Mouse (Mus musculus) hindbrain, embryonic 12.5 days (tissue): ENCODE results near the gene Cbx8. TPM values are rescaled to one million over a fixed set of nuclear protein-coding genes. Genes with fewer than 3 reads are reported as not detected.

Experiments
- ATAC-seq: fragments of 200-750 bp; cut with Nextera tagmentation; 2 replicates; pipeline ENCODE4 v1.8.0; 2017; ENCODE audit warnings: moderate TSS enrichment; ENCODE audit not compliant: low FRiP score
- H3K27ac ChIP-seq: fragments of 300-500 bp; sonication (generic); 2 replicates; pipeline ENCODE4 v1.5.1; 2016; ENCODE audit warnings: mild to moderate bottlenecking
- H3K27me3 ChIP-seq: fragments of 300-500 bp; sonication (generic); 2 replicates; pipeline ENCODE4 v1.6.1; 2016; ENCODE audit warnings: mild to moderate bottlenecking
- H3K36me3 ChIP-seq: fragments of 300-500 bp; sonication (generic); 2 replicates; pipeline ENCODE4 v1.6.1; 2016; ENCODE audit warnings: mild to moderate bottlenecking
- H3K4me1 ChIP-seq: fragments of 300-500 bp; sonication (generic); 2 replicates; pipeline ENCODE4 v1.6.1; 2016
- H3K4me2 ChIP-seq: fragments of 300-500 bp; sonication (generic); replicated peaks from 2 replicates; pipeline ENCODE4 v1.6.1; 2016; ENCODE audit warnings: mild to moderate bottlenecking
- H3K4me3 ChIP-seq: fragments of 300-500 bp; sonication (generic); 2 replicates; pipeline ENCODE4 v1.5.1; 2016; ENCODE audit warnings: mild to moderate bottlenecking
- H3K9ac ChIP-seq: fragments of 300-500 bp; sonication (generic); 2 replicates; pipeline ENCODE4 v1.6.1; 2016; ENCODE audit warnings: mild to moderate bottlenecking, moderate library complexity
- H3K9me3 ChIP-seq: fragments of 300-500 bp; sonication (generic); replicated peaks from 2 replicates; pipeline ENCODE4 v1.6.1; 2016; ENCODE audit warnings: mild to moderate bottlenecking
- WGBS: fragments of 180-500 bp; shearing (Covaris S2); methylation state at CpG from one replicate; pipeline ENCODE4 v1.1.7; 2016; 5-methylcytosine and 5-hydroxymethylcytosine counted together
- polyA plus RNA-seq: library from polyadenylated mRNA; unstranded; fragments of >200 nt; fragmentation: Nextera tagmentation; extraction: Ambion mirVana; gene quantifications from 2 replicates; pipeline ENCODE4 v1.2.1, GENCODE M21; 2016

Gene Cbx8
- 9.9 and 11.6 TPM in 2 replicates for polyA plus RNA-seq

DNA sequence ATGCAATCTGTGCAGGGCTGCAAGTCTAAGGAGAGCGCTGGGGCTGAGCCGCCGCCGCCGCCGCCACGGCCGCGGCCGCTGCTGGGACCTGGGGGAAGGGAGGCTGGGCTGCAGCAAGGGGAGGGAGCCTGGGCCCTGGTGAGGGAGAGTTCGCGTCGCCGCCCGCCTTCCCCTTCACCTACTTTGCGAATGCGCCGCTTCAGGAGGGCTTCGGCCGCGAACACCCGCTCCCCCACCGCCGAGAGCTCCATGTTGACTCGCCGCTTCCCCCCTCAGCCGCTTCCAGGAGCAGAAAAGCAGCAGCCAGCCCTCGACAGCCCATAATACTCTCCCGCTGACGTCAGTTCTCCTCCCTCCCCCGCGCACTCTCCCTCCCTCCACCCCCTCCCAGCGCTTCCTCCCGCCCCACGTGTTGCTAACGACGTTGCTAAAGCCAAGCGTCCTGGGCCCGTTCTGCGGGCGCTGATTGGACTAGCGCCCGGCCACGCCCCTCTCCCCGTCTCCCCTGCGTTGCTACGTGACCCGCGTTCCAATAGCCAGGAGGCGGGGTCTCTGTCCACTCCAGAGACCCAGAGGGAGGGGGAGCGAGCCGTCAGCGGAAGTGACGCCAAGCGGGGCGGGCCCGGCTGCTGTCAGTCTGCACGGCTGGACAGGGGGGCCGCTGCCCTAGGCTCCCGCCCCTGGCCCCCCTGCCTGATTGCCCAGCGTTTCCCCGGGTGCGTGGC is at the start of gene Cbx8:
Gene Cbx8 (minus strand): TSS at position 370 of the 725 bp plus-strand sequence.
- ATAC-seq: peak; percentile 92
- H3K9me3 ChIP-seq: no peaks in the 10 kb centered on the region
- peaks cover 81% of the 10 kb centered on the region for H3K27me3 ChIP-seq
- H3K27ac ChIP-seq: peak within 1 kb of the TSS; percentile 91
- peaks cover 70% of the 10 kb centered on the region for H3K4me1 ChIP-seq
- H3K9ac ChIP-seq: peak within 1 kb of the TSS; percentile 82
- H3K4me2 ChIP-seq: peak within 1 kb of the TSS; percentile 95
- H3K36me3 ChIP-seq: peaks cover 8% of the 10 kb centered on the region; the same call in 1 of the 2 replicates
- WGBS: under 1% methylated on average over 46 of the region's 63 CpGs
- peak within 1 kb of the TSS; percentile 56 for H3K4me3 ChIP-seq

DNA sequence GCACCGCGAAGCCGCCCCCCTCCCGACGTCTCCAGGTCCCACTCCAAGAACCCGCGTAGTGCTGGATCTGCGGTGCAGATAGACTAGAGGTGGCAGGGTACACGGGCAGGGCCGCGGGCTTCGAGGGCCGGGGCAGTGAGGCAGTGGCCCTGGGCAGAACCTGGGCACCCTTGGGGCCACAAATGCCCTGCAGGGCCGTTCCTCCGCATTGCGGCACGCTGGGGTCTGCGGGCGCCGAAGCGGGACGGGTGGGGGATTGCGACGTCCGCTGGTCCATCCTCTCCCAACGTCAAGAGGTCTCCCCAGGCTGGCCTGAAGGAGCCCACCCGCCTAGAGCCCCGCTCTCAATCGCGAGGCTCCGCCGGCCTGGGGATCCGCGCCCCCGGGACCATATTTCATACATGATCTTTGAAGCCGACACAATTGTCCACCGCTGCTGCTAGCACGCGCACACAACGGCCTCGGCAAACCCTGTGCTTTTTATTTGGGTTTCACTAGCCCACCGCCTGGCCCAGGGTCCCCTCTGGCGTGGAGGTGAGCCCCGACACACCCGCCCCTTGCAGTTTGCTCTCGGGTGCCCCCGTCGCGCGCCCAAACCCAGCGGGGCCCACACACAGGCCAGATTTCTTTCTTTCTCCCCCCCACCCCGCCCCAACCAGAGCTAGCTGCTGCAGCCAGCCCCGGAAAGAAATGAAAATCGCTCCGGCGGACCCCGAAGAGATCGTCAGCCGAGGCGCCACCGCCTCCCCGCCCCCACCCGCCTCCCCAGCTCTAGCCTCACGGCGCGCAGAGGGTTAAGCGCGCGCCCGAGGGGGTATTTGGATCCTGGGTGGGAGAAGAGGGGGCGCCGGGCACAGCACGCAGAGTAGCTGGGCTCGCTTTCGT is 49.5 kb upstream of the Cbx8 start:
- Histone ChIP-seq H3K9me3 (no peaks in the 10 kb centered on the region), H3K4me3 (peak overlapping the region; percentile 48), H3K36me3 (no peaks in the 10 kb centered on the region), H3K4me1 (peaks cover 32% of the 10 kb centered on the region), H3K27me3 (peaks cover 70% of the 10 kb centered on the region), H3K27ac (peak overlapping the region; percentile 40; the same call in 1 of the 2 replicates), H3K9ac (peak overlapping the region; percentile 75), H3K4me2 (peak overlapping the region; percentile 97)
- peak; percentile 0; the same call in 1 of the 2 replicates for ATAC-seq
- under 1% methylated on average over 74 of the region's 75 CpGs for WGBS

DNA sequence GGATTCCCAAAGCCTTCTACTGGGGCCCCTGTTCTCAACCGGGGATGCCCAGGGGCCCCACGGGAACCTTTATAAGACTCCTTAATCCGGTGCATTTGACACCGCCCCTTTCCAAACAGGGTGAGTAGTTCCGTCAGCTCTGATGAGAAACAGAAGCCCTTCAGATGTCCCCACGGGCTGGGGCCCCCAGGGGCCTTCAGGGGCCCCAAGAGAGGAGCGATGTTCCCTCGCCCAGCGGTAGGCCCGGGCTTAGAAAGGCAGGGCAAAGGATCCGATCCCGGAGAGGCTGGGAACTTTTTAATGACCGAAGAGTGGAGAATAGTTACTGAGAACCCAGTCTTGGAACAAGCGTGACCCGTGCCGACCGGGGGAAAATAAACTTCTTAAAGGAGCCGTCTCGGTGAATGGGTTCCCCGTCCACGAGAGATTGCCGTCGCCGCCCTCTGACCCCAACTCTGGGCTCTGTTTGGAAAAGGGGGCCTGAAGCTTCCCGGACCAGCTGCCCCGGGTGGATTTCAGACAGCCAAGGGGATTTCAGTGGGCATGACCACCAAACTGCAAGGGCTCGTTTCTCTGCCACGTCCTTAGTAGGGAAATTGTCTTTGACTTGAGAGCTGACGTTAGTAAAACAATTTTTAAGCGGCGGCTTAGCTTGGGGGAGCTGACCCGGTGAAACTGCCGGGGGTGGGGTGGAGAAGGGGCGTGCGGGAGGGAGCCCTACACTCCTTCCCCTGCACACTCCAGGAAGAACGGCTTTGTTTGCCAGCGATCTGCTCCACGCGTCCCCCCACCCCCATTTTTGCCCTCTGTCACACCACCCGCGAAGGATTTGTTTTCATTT is 48.7 kb upstream of the Cbx8 start:
- peak overlapping the region; percentile 48 for H3K4me3 ChIP-seq
- no peaks in the 10 kb centered on the region for H3K9me3 ChIP-seq
- H3K4me1 ChIP-seq: peaks cover 34% of the 10 kb centered on the region
- peak overlapping the region; percentile 75 for H3K9ac ChIP-seq
- H3K27me3 ChIP-seq: peaks cover 67% of the 10 kb centered on the region
- no peaks in the 10 kb centered on the region for H3K36me3 ChIP-seq
- H3K4me2 ChIP-seq: peak overlapping the region; percentile 97
- no peak for ATAC-seq
- under 1% methylated on average over 41 of the region's 41 CpGs for WGBS
- H3K27ac ChIP-seq: no peak overlapping the region

DNA sequence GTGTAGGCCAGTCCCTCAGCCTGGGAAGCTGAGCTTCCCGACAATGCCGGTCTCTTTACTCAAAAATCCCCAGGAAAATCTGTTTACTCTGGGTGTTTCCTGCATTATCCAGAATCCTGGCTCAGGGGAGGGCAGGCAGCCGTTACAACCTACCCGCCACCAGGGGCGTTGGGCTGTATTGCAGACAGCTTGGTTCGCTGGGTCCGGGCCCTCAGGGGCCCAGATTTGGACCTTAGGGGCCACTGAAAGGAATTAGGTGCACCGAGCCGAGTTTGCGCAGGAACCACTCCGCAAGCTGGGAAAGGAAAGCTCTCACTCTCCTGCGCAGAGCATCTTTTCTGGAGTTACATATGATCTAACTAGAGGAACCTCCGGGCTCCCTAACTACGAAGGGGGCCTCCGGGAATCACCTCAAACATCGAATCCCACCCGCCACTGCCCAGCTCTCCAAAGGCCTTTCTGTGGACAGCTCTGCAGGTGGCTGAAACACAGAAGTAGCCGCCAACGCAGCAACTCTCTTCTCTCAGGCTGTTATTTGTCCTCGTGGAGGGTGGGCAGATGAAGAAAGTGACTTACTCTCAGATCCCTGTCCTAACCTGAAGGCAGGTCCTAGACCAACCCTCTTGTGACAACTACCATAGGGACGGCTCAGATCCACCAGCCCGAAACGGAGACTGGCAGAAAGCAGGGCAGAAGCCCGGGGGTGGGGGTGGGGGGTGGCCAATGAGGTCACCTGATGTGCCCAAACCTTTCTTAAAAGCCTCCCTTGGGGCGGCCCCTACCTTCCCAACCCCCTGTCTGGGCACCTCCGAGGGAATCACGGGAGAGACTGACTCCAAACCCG is 47.8 kb upstream of the Cbx8 start:
- ATAC-seq: no peak
- no peak overlapping the region for H3K4me2 ChIP-seq
- peaks cover 42% of the 10 kb centered on the region for H3K4me1 ChIP-seq
- H3K9me3 ChIP-seq: no peaks in the 10 kb centered on the region
- under 1% methylated on average over 28 of the region's 28 CpGs for WGBS
- H3K27me3 ChIP-seq: peaks cover 69% of the 10 kb centered on the region
- no peak overlapping the region for H3K9ac ChIP-seq
- no peaks in the 10 kb centered on the region for H3K36me3 ChIP-seq
- H3K4me3 ChIP-seq: no peak overlapping the region
- no peak overlapping the region for H3K27ac ChIP-seq

DNA sequence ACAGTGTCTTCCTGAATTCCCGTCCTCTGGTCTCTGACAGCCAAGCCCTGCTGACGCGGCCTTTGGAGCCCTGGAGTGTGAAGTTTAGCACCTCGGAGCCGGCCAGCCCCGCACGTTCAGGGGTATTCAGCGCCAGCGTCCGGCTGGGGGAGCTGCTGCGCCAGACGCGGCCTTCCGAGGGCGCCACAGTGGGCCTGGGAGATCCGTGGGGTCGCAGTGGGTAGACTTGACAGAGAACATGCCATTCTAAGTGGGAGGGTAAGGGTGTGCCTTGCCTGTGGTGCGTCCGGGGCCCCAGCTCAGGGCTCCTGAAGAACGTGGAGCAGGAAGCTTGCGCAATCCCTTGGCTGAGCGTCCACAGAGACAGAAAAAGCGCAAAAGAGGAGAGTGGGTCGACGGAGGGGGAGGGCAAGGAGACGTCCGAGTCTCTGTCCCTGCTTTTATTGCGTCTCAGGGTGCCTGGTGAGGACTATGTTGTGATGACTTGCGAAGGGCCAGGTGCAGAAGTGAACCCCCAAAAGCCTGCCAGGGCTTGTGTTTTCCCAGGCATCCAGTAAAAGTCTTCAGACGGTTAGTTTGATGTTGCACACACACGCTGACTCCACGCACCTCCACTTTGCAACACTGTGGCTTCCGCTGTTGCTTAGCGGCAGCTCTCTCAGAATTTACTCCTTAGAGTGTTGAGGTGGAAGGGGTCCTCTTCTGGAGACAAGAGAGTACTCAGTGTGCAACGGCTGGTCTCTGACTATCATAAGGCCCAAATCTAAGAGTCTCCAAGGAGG is 46.7 kb upstream of the Cbx8 start:
- Histone ChIP-seq H3K27me3 (peaks cover 76% of the 10 kb centered on the region), H3K4me3 (peak overlapping the region; percentile 16; the same call in 1 of the 2 replicates), H3K9ac (peak overlapping the region; percentile 4; the same call in 1 of the 2 replicates), H3K4me1 (peaks cover 54% of the 10 kb centered on the region), H3K27ac (no peak overlapping the region), H3K36me3 (no peaks in the 10 kb centered on the region), H3K4me2 (peak overlapping the region; percentile 88; the same call in 1 of the 2 replicates), H3K9me3 (no peaks in the 10 kb centered on the region)
- ATAC-seq: no peak
- WGBS: 2% methylated on average over 35 of the region's 35 CpGs

DNA sequence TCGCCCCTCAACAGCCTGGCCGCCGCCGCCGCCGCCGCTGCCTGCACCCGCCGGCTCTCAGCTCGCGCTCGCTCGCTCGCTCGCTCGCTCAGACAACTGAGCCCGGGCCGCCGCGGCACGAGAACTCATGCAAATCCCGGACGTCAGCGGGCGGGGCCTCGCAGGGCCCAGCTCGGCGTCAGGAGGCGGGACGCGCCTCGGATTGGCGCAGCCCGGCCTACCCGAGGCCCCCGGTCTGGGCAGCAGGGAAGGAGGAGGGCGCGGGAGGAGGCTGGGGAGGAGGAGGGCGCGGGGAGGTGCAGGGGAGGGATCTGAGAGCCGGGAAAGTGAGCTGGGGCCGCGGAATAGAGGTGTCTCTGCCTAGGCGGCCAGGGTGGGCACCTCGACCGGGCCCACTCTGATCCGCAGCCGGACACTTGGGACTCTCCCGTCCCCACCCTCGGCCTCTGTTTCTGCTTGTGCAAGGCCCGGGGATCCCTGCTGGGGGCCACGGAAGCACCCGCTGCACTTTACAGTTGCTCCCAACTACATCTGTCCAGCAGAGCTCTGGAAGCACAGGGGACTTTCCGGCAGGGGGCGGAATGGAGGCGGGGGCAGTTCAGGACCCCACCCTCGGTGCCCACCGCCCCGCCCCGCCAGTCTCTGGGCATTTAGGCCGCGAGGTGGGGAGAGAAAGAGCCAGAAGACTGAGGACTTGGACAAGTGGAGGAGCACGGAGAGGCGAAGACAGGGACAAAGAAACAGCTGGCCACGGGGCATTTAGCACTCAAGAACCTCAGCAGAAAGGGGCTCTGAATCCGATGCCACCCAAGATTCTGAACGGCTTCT is 45.6 kb upstream of the Cbx8 start, which contains the start of gene Cbx4:
Gene Cbx4 (minus strand): TSS at position 78 of the 828 bp plus-strand sequence.
- peaks cover 65% of the 10 kb centered on the region for H3K4me1 ChIP-seq
- under 1% methylated on average over 67 of the region's 67 CpGs for WGBS

DNA sequence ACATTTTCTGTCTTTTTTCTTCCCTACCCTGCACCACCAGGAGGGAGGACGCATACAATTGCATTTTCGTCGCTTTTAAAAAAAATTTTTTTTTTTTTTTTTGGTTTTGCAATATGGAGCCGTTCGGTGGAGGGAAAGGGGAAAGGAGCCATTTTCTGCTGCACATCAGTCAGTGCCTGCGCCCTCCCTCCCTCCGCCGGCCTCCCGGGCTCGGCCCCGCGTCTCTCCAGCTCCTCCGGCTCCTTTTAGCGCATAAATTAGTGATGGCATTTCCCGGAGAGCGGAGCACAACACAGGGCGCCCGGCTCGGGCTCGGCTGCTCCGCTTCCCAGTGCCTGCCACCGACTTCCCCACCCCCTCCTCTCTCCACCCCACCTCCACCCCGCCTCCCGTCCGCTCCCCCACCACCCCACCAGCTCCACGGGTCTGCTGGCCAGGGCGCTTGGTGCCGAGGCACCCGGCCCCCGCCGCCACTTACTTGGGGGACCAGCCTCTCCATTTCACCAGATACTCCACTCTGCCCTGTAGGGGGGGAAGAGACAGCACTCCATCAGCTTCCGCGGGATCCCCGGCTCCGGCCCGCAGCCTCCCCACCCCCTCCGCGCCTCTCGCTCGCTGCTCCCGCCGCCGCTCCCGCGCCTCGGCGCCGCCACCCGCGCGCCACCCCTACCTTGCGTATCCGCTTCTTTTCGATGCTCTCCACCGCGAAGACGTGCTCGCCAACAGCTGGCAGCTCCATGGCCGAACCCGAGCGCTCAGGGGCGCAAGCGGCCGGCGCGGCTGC is 44.7 kb upstream of the Cbx8 start:
- peak overlapping the region; percentile 88 for H3K4me2 ChIP-seq
- under 1% methylated on average over 61 of the region's 66 CpGs for WGBS
- H3K9ac ChIP-seq: peak overlapping the region; percentile 92
- peaks cover 15% of the 10 kb centered on the region for H3K36me3 ChIP-seq
- peaks cover 78% of the 10 kb centered on the region for H3K27me3 ChIP-seq
- H3K27ac ChIP-seq: peak overlapping the region; percentile 99
- ATAC-seq: peak; percentile 62
- peaks cover 71% of the 10 kb centered on the region for H3K4me1 ChIP-seq
- no peaks in the 10 kb centered on the region for H3K9me3 ChIP-seq
- peak overlapping the region; percentile 85 for H3K4me3 ChIP-seq

More for the DNA sequence above, 45.6 kb upstream of the Cbx8 start, which contains the start of gene Cbx4:
- H3K36me3 ChIP-seq: peaks cover 8% of the 10 kb centered on the region
- peak within 1 kb of the TSS; percentile 85 for H3K4me3 ChIP-seq
- H3K27ac ChIP-seq: peak within 1 kb of the TSS; percentile 99
- H3K4me2 ChIP-seq: peak within 1 kb of the TSS; percentile 88
- no peaks in the 10 kb centered on the region for H3K9me3 ChIP-seq
- peaks cover 77% of the 10 kb centered on the region for H3K27me3 ChIP-seq
- H3K9ac ChIP-seq: peak within 1 kb of the TSS; percentile 92
- peak; percentile 87 for ATAC-seq

DNA sequence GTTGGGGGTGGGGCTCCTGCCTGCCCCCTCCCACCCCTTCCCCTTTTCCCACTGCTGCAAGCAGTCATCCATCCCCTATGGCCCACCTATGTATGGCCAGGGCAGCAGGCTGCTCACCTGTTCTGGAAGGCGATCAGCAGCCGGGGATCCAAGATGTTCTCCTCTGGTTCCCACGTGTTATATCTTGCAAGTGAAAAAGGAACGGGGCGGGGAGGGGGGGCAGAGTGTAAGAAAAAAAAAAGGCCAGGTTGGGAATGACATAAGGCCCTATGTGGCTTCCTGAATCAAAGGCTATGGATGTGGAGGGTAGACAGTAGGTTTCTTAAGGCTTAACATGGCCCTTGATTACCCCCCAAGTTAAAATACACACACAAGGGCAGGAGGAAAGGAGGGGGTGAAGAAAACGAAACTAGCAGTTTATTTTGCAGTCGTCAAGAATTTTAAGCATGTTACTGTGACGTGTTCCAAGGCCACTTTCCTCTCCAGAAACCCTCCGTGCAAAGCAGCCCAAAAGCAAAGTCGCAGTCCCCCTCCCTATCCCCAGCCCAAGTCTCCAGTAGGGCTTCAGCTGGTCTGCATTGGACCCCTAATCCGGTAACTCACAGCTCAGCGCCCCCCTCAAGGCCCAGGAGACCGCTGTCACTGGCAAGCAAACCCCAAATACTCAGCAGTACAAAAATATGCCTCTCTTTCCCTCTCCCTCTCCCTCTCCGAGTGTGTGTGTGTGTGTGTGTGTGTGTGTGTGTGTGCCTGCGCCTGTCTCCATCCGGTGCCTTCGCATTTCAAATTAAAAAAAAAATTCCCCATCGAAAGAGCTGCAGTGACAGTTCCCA is 43.9 kb upstream of the Cbx8 start:
- peaks cover 76% of the 10 kb centered on the region for H3K27me3 ChIP-seq
- peak overlapping the region; percentile 85 for H3K4me3 ChIP-seq
- no peaks in the 10 kb centered on the region for H3K9me3 ChIP-seq
- peak overlapping the region; percentile 88 for H3K4me2 ChIP-seq
- WGBS: under 1% methylated on average over 18 of the region's 18 CpGs
- H3K9ac ChIP-seq: peak overlapping the region; percentile 92
- peaks cover 15% of the 10 kb centered on the region for H3K36me3 ChIP-seq
- peaks cover 68% of the 10 kb centered on the region for H3K4me1 ChIP-seq
- peak overlapping the region; percentile 99 for H3K27ac ChIP-seq
- ATAC-seq: no peak
